Mouse (Mus musculus) spleen, postnatal 14 days (tissue): ENCODE measurements around the gene Stx12.

Experiments
- DNase-seq, 2 experiments: peaks; one replicate each; pipeline ENCODE4 v3.0.0; 2021 to 2022; ENCODE audit warnings: low spot score in 2 of 2

The Stx12 gene

DNA sequence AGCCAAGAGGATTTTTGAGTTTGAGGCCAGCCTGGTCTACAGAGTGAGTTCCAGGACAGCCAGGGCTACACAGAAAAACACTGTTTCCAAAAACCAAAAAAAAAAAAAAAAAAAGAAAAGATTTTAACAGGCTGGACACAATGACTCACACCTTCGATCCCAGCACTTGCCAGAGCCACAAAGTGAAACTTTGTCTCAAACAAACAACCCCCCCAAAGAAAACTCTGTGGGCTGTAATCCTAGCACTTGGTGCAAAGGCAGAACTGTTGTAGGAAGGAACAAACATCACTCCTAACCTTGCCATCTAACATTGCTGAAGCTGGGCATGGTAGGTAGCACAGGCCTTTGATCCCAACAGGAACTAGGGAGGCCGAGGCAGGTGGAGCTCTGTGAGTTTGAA is 19.5 kb downstream of the Stx12 start:
- no peak for DNase-seq

DNA sequence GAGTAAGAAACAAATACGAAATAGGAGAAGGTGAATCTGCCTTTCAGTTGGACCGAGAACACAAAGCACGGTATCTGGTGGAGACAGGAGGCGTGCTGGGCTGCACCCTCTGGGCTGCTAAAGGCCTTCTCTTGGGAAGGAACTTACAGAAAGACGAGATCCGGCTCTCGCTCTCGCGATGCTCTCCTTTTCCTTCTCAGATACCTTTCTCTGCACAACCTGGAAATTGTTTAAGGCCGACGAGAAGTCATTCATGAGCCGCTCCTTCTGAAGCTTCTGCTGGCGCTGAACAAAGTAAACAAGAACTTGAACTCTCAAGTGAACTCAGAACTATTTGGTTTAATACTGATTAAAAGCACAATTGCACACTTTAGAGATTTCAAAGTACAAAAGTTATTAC is 21.3 kb downstream of the Stx12 start:
- no peak for DNase-seq

- DNase-seq: no peak
Observed at GRCm38 (mm10) chr4:132860880-132861279, 23.4 kb downstream of the Stx12 start.

DNA sequence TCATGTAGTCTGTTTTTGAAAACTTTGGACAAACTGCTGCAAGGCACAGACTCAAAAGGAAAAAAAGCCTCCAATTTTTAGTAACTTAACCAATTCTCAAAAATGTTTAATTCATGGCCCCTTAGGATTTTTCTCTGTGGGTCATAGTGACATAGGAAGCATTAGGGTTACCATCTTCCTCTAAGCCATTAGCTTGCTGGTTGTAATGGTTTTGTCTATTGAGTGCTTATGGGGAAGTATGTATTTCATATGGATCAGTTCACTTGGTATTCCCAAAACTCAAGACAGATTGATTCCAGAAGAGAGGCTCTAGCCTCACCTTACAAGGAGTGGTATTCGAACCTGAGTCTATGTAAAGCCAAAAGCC is 40.6 kb downstream of the Stx12 start:
- no peak for DNase-seq

GRCm38 (mm10) chr4:132842970-132843704 is 41.2 kb downstream of the Stx12 start, which contains the start of gene Ppp1r8:
Ppp1r8 (minus strand) TSS chr4:132843169.
- DNase-seq: peak; percentile 68 to 73

DNA sequence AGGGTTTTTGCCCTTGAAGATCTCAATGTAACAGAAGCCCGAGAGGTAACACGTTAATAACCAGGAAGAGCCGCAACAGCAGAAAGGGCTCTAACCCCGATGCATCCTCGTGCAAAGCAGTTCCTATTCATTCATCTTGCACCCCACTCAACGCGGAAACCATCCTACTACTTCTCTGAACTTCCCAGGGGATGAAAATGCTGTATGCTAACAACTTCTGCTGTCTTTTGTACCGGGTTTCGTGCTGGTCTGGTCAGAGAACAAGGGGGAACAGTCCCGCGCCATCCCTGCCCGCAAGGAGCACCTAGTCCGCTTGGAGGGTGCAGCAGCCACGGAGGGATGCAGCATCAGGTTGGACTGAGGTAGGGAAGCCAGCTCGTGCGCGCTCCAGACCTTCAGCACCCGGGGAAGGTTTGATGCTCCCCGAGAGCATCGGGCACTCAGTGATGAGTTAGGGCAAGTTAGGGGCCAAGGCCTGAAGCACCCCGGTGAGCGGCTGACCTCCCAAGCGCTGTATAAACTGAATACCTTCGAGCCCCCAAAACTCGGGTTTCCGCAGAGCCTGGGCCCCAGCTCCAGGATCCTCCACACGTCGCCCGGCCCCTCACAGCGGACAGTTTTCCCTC is 41.9 kb downstream of the Stx12 start:
- peak; percentile 10 to 16 for DNase-seq

- no peak for DNase-seq
Observed at GRCm38 (mm10) chr4:132841493-132841892, 42.8 kb downstream of the Stx12 start.

DNA sequence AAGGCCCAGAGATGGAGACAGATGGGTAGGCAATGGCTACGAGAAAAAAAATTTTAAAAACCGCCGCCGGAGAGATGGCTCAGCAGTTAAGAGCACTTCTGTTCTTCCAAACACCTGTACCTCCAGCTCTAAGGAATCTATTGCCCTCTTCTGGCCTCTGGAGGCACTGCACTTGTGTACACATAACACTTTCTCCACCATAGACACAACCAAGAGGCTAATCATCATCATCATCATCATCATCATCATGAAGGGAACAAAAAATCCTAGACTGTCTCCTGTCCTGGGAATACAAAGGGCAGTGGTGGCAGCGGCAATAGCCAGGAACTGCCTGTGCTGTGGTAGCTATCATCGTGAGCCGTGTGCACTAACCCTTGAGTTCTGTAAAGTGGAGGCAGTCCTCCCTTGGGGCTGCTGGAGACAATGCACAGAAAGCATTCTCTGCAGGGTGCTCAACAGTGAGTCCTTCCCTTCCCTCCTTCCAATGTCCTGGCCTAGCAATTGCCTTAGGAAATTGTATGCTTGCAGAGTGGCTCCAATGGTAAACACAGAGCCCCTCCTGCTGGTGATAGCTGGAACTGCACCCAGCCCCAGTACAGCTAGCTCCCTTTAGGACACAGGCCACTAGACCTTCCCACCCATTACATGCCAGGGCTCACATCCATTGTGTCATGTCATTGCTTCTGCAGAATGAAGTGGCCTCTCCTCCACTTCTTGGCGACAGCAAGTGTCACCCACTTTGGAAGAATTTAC is 60.5 kb downstream of the Stx12 start:
- DNase-seq: peak; percentile 74 to 84

GRCm38 (mm10) chr4:132818442-132818841 is 65.9 kb downstream of the Stx12 start:
- DNase-seq: no peak

GRCm38 (mm10) chr4:132816855-132817254 is 67.5 kb downstream of the Stx12 start:
- DNase-seq: no peak

- no peak for DNase-seq
Observed at GRCm38 (mm10) chr4:132816404-132816803, 67.9 kb downstream of the Stx12 start.

- no peak for DNase-seq
Observed at GRCm38 (mm10) chr4:132809621-132810020, 74.7 kb downstream of the Stx12 start.

DNA sequence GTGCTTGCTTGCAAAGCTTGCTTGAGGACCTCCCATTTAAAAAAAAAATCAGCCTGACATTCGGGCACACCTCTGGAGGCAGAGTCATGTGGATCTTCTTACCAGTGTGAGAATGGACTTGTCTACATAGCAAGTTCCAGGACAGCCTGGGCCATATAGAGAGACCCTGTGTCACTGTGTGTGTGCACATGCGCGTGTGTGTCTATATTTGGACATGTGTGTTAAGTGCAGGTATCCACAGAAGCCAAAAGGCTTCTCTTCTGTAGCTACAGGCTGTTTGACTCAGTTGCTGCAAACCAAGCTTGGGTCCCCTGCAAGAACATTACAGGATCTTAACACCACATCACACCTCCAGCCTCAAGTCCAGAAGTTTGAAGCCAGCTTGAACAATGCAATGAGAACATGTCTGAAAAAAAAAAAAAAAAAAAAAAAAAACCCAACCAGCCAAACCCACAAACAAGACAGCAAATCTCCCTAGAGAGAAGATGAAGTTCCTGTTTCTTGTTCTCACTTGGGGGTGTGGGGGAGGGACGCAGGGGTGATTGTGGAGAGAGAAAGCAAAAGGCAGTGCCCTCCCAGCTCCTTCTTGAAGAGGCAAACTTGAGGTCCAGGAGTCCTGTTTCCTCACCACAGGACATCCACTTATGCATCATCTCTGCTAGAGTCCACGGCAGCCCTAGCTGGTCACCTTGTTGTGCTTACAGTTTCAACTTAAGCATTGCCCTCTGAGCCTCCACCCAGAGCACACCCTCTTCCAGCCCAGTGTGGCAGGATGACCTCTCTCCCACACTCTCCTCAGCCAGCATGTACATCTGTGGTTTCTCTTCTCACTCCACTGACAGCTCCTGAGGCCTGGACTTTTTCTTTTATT is 76.3 kb downstream of the Stx12 start:
- DNase-seq: peak in 1 of 2 experiments; percentile 50

- no peak for DNase-seq
Observed at GRCm38 (mm10) chr4:132806620-132807191, 77.6 kb downstream of the Stx12 start.

DNA sequence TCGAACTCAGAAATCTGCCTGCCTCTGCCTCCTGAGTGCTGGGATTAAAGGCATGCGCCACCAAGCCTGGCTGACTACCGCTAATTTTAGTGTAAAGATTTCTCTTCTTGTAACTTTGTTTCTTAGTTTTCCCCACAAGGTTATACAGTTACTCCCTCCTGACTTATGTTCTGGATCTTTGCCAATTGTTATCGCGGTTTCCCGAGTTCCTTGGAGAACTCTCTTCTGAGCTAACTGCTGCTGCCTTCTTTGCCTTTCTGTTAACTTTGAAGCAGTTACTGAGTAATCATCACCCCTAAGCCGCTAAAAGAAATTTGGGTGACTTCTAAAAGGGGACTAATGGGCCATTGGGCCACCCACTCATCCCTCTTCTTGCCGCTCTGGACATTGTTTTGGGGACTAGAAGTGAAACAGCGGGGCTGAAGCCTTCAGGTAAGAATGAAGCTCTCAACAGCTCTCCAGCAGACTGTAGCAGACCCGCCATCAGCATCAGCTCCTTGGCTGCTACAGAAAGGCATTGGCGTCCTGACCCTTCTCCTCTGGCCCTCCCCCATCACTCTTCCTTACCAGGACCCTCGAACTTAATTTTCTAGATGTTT is 78.6 kb downstream of the Stx12 start:
- DNase-seq: no peak

DNA sequence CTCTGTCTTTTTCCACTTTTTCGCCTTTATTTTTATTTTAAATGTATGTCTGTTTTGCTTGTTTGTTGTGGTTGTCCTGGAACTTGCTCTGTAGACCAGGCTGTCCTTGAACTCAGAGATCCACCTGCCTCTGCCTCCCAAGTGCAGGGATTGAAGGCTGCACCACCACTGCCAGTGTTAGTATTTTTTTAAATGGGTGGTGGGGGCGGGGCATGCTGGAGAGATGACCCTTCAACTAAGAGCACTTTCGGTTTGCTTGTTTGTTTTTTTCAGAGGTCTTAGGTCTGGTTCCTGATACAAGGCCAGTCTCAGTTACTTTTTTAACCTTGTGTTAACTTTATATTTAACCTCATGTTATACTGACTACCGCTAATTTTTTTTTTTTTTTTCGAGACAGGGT is 79.2 kb downstream of the Stx12 start:
- DNase-seq: no peak

GRCm38 (mm10) chr4:132804331-132804730 is 80.0 kb downstream of the Stx12 start:
- DNase-seq: no peak

GRCm38 (mm10) chr4:132803876-132804275 is 80.4 kb downstream of the Stx12 start:
- DNase-seq: no peak
